Mouse (Mus musculus) embryonic facial prominence, embryonic 11.5 days (tissue): ENCODE data around the gene Tor3a. TPM values are rescaled to one million over a fixed set of nuclear protein-coding genes. Genes with fewer than 3 reads are reported as not detected.

Experiments used
- ATAC-seq: fragments of 200-750 bp; cut with Nextera tagmentation; replicated peaks from 2 replicates; pipeline ENCODE4 v1.8.0; 2017; ENCODE audit warnings: low read depth; ENCODE audit not compliant: insufficient number of reproducible peaks, low FRiP score, low TSS enrichment
- DNase-seq: peaks from one replicate; pipeline ENCODE4 v3.0.0-alpha.2; 2015; ENCODE audit warnings: low spot score
- H3K27ac ChIP-seq: fragments of 300-500 bp; sonication (generic); replicated peaks from 2 replicates; pipeline ENCODE4 v1.5.1; 2014; ENCODE audit warnings: mild to moderate bottlenecking, low read depth, low read length, control low read depth
- H3K27me3 ChIP-seq: fragments of 300-500 bp; sonication (generic); 2 replicates; pipeline ENCODE4 v1.6.1; 2014; ENCODE audit warnings: mild to moderate bottlenecking, low read length, moderate library complexity, mixed read lengths; ENCODE audit not compliant: control insufficient read depth, insufficient read depth
- H3K36me3 ChIP-seq: fragments of 300-500 bp; sonication (generic); replicated peaks from 2 replicates; pipeline ENCODE4 v1.6.1; 2014; ENCODE audit warnings: low read depth, mild to moderate bottlenecking, low read length, moderate library complexity, mixed read lengths; ENCODE audit not compliant: control insufficient read depth, insufficient read depth
- H3K4me1 ChIP-seq: fragments of 300-500 bp; sonication (generic); 2 replicates; pipeline ENCODE4 v1.6.1; 2014; ENCODE audit warnings: low read length, mixed read lengths; ENCODE audit not compliant: control insufficient read depth, insufficient read depth
- H3K4me2 ChIP-seq: fragments of 300-500 bp; sonication (generic); 2 replicates; pipeline ENCODE4 v1.6.1; 2014; ENCODE audit warnings: low read depth, mild to moderate bottlenecking, control low read depth, low read length, moderate library complexity
- H3K4me3 ChIP-seq: fragments of 300-500 bp; sonication (generic); 2 replicates; pipeline ENCODE4 v1.5.1; 2014; ENCODE audit warnings: low read depth, low read length, control low read depth
- H3K9ac ChIP-seq: fragments of 300-500 bp; sonication (generic); replicated peaks from 2 replicates; pipeline ENCODE4 v1.6.1; 2014; ENCODE audit warnings: mild to moderate bottlenecking, control low read depth, low read length
- H3K9me3 ChIP-seq: fragments of 300-500 bp; sonication (generic); replicated peaks from 2 replicates; pipeline ENCODE4 v1.6.1; 2016; ENCODE audit warnings: mild to moderate bottlenecking, low read length, inconsistent platforms, mixed read lengths; ENCODE audit not compliant: control insufficient read depth
- WGBS: fragments of 180-500 bp; shearing (Covaris S2); extraction: QIAGEN DNeasy Blood & Tissue Kit; methylation state at CpG from one replicate; pipeline ENCODE4 v1.1.7; 2014; 5-methylcytosine and 5-hydroxymethylcytosine counted together
- polyA plus RNA-seq: library from polyadenylated mRNA; unstranded; fragments of >200 nt; fragmentation: Nextera tagmentation; extraction: Ambion mirVana; gene quantifications from 2 replicates; pipeline ENCODE4 v1.2.1, GENCODE M21; 2014

Gene Tor3a
- polyA plus RNA-seq, 1 experiment from 2014 or later, result 3.3 TPM

DNA sequence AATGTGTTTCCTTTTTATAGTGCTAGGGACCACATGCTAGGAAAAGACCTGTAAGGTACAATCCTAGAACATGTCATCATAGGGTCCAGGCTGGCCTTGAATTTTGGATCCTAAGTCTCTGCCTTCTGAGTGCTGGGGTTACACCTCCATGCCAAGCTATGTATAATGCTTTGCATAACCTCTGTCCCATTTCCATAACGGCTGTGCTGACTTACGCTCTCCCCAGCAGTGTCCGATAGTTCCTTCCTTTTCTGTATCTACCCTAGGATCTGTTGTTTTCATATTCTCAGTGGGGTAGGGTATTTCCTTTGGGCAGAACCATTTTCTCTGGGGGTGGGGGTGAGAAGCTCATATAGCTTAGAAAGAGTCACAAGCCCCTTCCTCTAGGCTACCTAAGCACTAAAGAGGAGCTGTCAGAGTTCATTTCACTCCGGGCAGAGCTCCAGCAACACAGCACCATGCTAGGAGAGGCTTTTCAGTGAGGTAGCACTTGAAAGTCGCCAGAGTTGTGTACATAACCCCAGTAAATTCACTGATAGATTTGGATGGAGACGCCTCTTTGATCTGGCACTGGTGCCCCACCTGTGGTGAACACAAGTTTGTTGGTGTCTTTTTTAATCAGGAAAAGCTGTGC is 21.9 kb downstream of the Tor3a start:
- H3K9ac ChIP-seq, result no peak overlapping the region
- H3K27ac ChIP-seq, result no peak overlapping the region
- H3K9me3 ChIP-seq, result no peaks in the 10 kb centered on the region
- H3K4me1 ChIP-seq, result no peaks in the 10 kb centered on the region
- H3K4me2 ChIP-seq, result no peak overlapping the region
- ATAC-seq (no peak), DNase-seq (no peak)
- 64% methylated on average over 6 of the region's 6 CpGs for WGBS
- no peak overlapping the region for H3K4me3 ChIP-seq
- H3K36me3 ChIP-seq, result no peaks in the 10 kb centered on the region
- no peaks in the 10 kb centered on the region for H3K27me3 ChIP-seq

DNA sequence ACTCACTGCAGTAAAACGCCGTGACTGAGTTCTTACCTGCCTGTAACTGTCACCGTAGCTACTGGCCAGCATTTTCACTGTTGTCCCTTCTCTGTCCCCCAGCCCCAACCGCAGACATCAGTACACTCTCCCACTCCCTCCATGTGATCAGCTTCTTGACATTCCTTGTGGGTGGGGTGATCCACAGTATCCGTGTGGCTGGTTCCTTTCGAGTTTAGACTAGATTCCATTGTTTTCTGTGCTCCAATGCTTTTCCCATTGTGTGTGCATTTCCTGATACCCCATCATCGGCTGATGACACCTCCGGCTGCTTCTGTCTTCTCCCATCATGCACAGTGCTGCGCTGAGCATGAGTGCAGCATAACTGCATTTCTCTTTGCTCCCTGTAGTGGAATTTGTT is 23.5 kb downstream of the Tor3a start:
- Histone ChIP-seq H3K36me3 (no peaks in the 10 kb centered on the region), H3K9ac (no peak overlapping the region), H3K4me1 (no peaks in the 10 kb centered on the region), H3K27me3 (no peaks in the 10 kb centered on the region), H3K27ac (no peak overlapping the region), H3K4me2 (no peak overlapping the region), H3K4me3 (no peak overlapping the region), H3K9me3 (no peaks in the 10 kb centered on the region)
- no peak for ATAC-seq
- DNase-seq, result no peak
- WGBS, result 87% methylated on average over 9 of the region's 9 CpGs

GRCm38 (mm10) chr1:156648705-156649104 is 25.5 kb downstream of the Tor3a start:
- Histone ChIP-seq H3K27me3 (no peaks in the 10 kb centered on the region), H3K36me3 (no peaks in the 10 kb centered on the region), H3K9me3 (no peaks in the 10 kb centered on the region), H3K4me2 (no peak overlapping the region), H3K27ac (no peak overlapping the region), H3K4me1 (no peaks in the 10 kb centered on the region), H3K4me3 (no peak overlapping the region), H3K9ac (no peak overlapping the region)
- DNase-seq, result no peak
- WGBS, result 49% methylated on average over 2 of the region's 2 CpGs
- ATAC-seq, result no peak

DNA sequence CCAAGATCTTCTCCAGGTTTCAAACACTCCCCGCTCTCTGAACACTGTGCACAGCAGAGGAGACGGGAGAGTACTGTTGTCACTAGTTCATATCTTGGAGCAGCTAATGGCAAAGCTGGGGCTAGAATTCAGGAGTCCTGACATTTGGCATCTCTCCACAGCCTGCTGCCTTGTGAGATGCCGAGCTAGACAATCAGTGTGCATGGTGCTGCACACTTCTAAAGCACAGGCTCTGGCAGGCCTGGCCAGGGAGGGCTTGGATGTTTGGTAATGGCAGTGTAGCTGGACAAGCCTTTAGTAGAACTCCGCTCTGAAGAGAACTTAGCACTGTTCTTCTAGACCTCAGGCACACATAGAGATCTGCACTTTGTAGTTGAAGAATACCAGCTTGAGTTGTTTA is 28.2 kb downstream of the Tor3a start:
- no peak for ATAC-seq
- Histone ChIP-seq H3K27ac (no peak overlapping the region), H3K36me3 (no peaks in the 10 kb centered on the region), H3K9ac (no peak overlapping the region), H3K4me3 (no peak overlapping the region), H3K27me3 (no peaks in the 10 kb centered on the region), H3K9me3 (no peaks in the 10 kb centered on the region), H3K4me2 (no peak overlapping the region), H3K4me1 (no peaks in the 10 kb centered on the region)
- WGBS, result 90% methylated on average over 4 of the region's 4 CpGs
- DNase-seq, result no peak

- WGBS, result 72% methylated on average over 13 of the region's 13 CpGs
- H3K4me2 ChIP-seq, result no peak overlapping the region
- no peak for ATAC-seq
- no peaks in the 10 kb centered on the region for H3K27me3 ChIP-seq
- H3K27ac ChIP-seq, result no peak overlapping the region
- no peaks in the 10 kb centered on the region; the same call in 1 of the 2 replicates for H3K36me3 ChIP-seq
- no peak overlapping the region for H3K9ac ChIP-seq
- H3K9me3 ChIP-seq, result no peaks in the 10 kb centered on the region
- no peak overlapping the region for H3K4me3 ChIP-seq
- no peak for DNase-seq
- no peaks in the 10 kb centered on the region for H3K4me1 ChIP-seq
These were observed 29.2 kb downstream of the Tor3a start for GRCm38 (mm10) chr1:156644780-156645523.

DNA sequence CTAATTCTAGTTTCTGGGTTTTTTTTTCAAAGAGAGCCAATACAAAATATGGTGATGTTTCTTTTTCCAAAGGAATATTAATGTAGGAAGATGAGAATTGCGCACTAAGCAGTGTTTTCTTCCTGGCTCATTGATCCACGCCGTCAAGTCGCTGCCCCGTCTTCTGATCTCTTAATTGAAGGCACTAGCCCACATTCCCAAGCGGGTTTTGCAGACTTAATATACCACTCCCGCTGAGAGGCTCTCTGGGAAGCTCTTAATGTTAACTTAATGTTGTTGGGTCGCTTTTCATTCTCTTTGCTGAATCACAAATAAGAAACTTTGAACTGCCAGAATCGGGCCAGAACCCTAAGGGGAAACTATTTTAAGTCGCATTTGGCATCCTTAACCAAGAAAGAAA is 30.1 kb downstream of the Tor3a start:
- Histone ChIP-seq H3K27ac (no peak overlapping the region), H3K4me1 (no peaks in the 10 kb centered on the region), H3K4me3 (no peak overlapping the region), H3K9me3 (no peaks in the 10 kb centered on the region), H3K36me3 (no peaks in the 10 kb centered on the region; the same call in 1 of the 2 replicates), H3K9ac (no peak overlapping the region), H3K27me3 (no peaks in the 10 kb centered on the region), H3K4me2 (no peak overlapping the region)
- WGBS, result 47% methylated on average over 10 of the region's 10 CpGs
- no peak for DNase-seq
- ATAC-seq, result no peak

GRCm38 (mm10) chr1:156642813-156643212 is 31.3 kb downstream of the Tor3a start:
- Histone ChIP-seq H3K4me3 (no peak overlapping the region), H3K9ac (no peak overlapping the region), H3K9me3 (no peaks in the 10 kb centered on the region), H3K27me3 (no peaks in the 10 kb centered on the region), H3K4me1 (no peaks in the 10 kb centered on the region), H3K4me2 (no peak overlapping the region), H3K36me3 (no peaks in the 10 kb centered on the region; the same call in 1 of the 2 replicates), H3K27ac (no peak overlapping the region)
- DNase-seq (no peak), ATAC-seq (no peak)
- 65% methylated on average over 12 of the region's 12 CpGs for WGBS

- no peaks in the 10 kb centered on the region for H3K27me3 ChIP-seq
- no peak overlapping the region for H3K4me3 ChIP-seq
- DNase-seq (no peak), ATAC-seq (no peak)
- no peaks in the 10 kb centered on the region; the same call in 1 of the 2 replicates for H3K36me3 ChIP-seq
- WGBS, result 85% methylated on average over 10 of the region's 10 CpGs
- no peak overlapping the region for H3K27ac ChIP-seq
- no peaks in the 10 kb centered on the region for H3K9me3 ChIP-seq
- no peak overlapping the region for H3K9ac ChIP-seq
- no peaks in the 10 kb centered on the region for H3K4me1 ChIP-seq
- no peak overlapping the region for H3K4me2 ChIP-seq
These were observed 32.3 kb downstream of the Tor3a start for GRCm38 (mm10) chr1:156641808-156642207.
